Mouse (Mus musculus): ENCODE results near the gene Gm9844. TPM values are rescaled to one million over a fixed set of nuclear protein-coding genes. Genes with fewer than 3 reads are reported as not detected.
A peak's percentile ranks its signal among the peaks of the same experiment; 100 is the strongest.
"Not testable (repeated sequence)": the region's sequence is repeated elsewhere in the genome, so short reads cannot be mapped to it uniquely, and the experiment has no call there.

Gene Gm9844
- total and polyA plus RNA-seq, 2 experiments: not detected

GRCm38 (mm10) chr7:24840331-24840730, 21.7 kb upstream of the Gm9844 start:
- no peak overlapping the region for H3K27ac ChIP-seq (replicated peaks; ENCODE audit: insufficient read depth, low read depth, low read length)
- H3K79me2 ChIP-seq (ENCODE audit: control insufficient read depth, insufficient read depth, low read length): no peaks in the 10 kb centered on the region
- 80% methylated on average over 3 of the region's 3 CpGs for WGBS
- no peak for TF ChIP-seq CTCF (IDR thresholded peaks at IDR 0.05; ENCODE audit: low read depth, low read length)
- no peak for TF ChIP-seq POLR2A (IDR thresholded peaks at IDR 0.05; ENCODE audit: extremely low read depth, insufficient read depth, low read length)
- H3K4me1 ChIP-seq (ENCODE audit: control insufficient read depth, insufficient read depth, low read length): peaks cover 12% of the 10 kb centered on the region; the same call in 1 of the 2 replicates
- H3K9ac ChIP-seq (ENCODE audit: low read depth, low read length): no peak overlapping the region
- H3K27me3 ChIP-seq (ENCODE audit: control insufficient read depth, insufficient read depth, low read length): no peaks in the 10 kb centered on the region
- no peak overlapping the region for H3K4me3 ChIP-seq (ENCODE audit: insufficient read depth, low read depth, low read length)
- no peaks in the 10 kb centered on the region for H3K36me3 ChIP-seq (ENCODE audit: control insufficient read depth, insufficient read depth, low read length)
- DNase-seq (ENCODE audit: extremely low read depth, low read depth, low spot score): no peak

GRCm38 (mm10) chr7:24841009-24841408, 21.0 kb upstream of the Gm9844 start:
- Histone ChIP-seq H3K4me1 (ENCODE audit: control insufficient read depth, insufficient read depth, low read length) (peaks cover 12% of the 10 kb centered on the region; the same call in 1 of the 2 replicates), H3K79me2 (ENCODE audit: control insufficient read depth, insufficient read depth, low read length) (no peaks in the 10 kb centered on the region), H3K9ac (ENCODE audit: low read depth, low read length) (no peak overlapping the region), H3K27me3 (ENCODE audit: control insufficient read depth, insufficient read depth, low read length) (no peaks in the 10 kb centered on the region), H3K27ac (replicated peaks; ENCODE audit: insufficient read depth, low read depth, low read length) (no peak overlapping the region), H3K36me3 (ENCODE audit: control insufficient read depth, insufficient read depth, low read length) (no peaks in the 10 kb centered on the region), H3K4me3 (ENCODE audit: insufficient read depth, low read depth, low read length) (no peak overlapping the region)
- DNase-seq (ENCODE audit: extremely low read depth, low read depth, low spot score): peak; percentile 41
- no peak for TF ChIP-seq CTCF (IDR thresholded peaks at IDR 0.05; ENCODE audit: low read depth, low read length)
- WGBS: 76% methylated on average over 4 of the region's 4 CpGs

GRCm38 (mm10) chr7:24844144-24844543, 17.9 kb upstream of the Gm9844 start:
- no peaks in the 10 kb centered on the region for H3K79me2 ChIP-seq (ENCODE audit: control insufficient read depth, insufficient read depth, low read length)
- no peak overlapping the region for H3K9ac ChIP-seq (ENCODE audit: low read depth, low read length)
- peaks cover 12% of the 10 kb centered on the region; the same call in 1 of the 2 replicates for H3K4me1 ChIP-seq (ENCODE audit: control insufficient read depth, insufficient read depth, low read length)
- no peak overlapping the region for H3K4me3 ChIP-seq (ENCODE audit: insufficient read depth, low read depth, low read length)
- no peak for DNase-seq (ENCODE audit: extremely low read depth, low read depth, low spot score)
- TF ChIP-seq POLR2A (IDR thresholded peaks at IDR 0.05; ENCODE audit: extremely low read depth, insufficient read depth, low read length): no peak
- peak; percentile 53 for TF ChIP-seq CTCF (IDR thresholded peaks at IDR 0.05; ENCODE audit: low read depth, low read length)
- 19% methylated on average over 5 of the region's 5 CpGs for WGBS
- H3K27me3 ChIP-seq (ENCODE audit: control insufficient read depth, insufficient read depth, low read length): no peaks in the 10 kb centered on the region
- peak overlapping the region; percentile 50 for H3K27ac ChIP-seq (replicated peaks; ENCODE audit: insufficient read depth, low read depth, low read length)
- no peaks in the 10 kb centered on the region for H3K36me3 ChIP-seq (ENCODE audit: control insufficient read depth, insufficient read depth, low read length)

DNA sequence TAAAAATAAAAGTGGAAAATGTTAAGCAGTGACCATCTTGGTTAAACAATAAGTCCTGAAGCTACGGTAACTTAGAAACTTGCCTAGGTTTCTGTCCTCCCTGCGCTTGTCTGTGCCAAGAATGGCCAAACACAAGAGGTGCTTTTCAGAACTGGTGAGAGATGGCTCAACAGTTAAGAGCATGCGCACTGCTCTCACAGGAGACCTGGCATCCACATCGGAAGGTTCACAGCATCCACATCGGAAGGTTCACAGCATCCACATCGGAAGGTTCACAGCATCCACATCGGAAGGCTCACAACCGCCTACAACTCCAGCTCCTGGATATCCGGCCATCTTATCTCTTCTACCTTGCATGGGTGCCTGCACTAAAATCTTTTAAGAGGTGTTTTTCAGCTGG, 16.8 kb upstream of the Gm9844 start:
- TF ChIP-seq CTCF (IDR thresholded peaks at IDR 0.05; ENCODE audit: low read depth, low read length) (no peak), POLR2A (IDR thresholded peaks at IDR 0.05; ENCODE audit: extremely low read depth, insufficient read depth, low read length) (no peak)
- 61% methylated on average over 9 of the region's 9 CpGs for WGBS
- no peaks in the 10 kb centered on the region for H3K36me3 ChIP-seq (ENCODE audit: control insufficient read depth, insufficient read depth, low read length)
- H3K79me2 ChIP-seq (ENCODE audit: control insufficient read depth, insufficient read depth, low read length): no peaks in the 10 kb centered on the region
- no peaks in the 10 kb centered on the region for H3K27me3 ChIP-seq (ENCODE audit: control insufficient read depth, insufficient read depth, low read length)
- no peak overlapping the region for H3K9ac ChIP-seq (ENCODE audit: low read depth, low read length)
- DNase-seq (ENCODE audit: extremely low read depth, low read depth, low spot score): peak; percentile 72
- H3K27ac ChIP-seq (replicated peaks; ENCODE audit: insufficient read depth, low read depth, low read length): no peak overlapping the region
- no peak overlapping the region for H3K4me3 ChIP-seq (ENCODE audit: insufficient read depth, low read depth, low read length)
- H3K4me1 ChIP-seq (ENCODE audit: control insufficient read depth, insufficient read depth, low read length): peaks cover 16% of the 10 kb centered on the region

DNA sequence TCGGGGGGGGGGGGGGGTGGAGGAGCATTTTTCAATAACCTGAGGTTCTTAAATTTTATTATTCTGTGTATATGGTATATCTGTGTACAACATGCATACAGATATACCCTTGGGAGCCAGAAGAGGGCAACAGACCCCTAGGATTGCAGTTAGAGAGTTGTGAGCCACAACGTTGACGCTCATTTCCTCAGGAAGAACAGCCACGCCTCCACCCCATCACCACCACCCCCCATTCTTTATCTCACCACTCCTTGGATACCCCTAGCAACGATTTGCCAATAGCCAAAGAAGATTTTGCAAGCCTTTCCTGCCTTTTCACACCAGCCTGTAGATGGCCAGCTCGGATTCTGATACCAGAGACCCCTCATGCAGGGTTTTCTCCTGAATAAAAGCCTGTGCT, 16.3 kb upstream of the Gm9844 start:
- Histone ChIP-seq H3K4me3 (ENCODE audit: insufficient read depth, low read depth, low read length) (no peak overlapping the region), H3K27me3 (ENCODE audit: control insufficient read depth, insufficient read depth, low read length) (no peaks in the 10 kb centered on the region), H3K79me2 (ENCODE audit: control insufficient read depth, insufficient read depth, low read length) (no peaks in the 10 kb centered on the region), H3K36me3 (ENCODE audit: control insufficient read depth, insufficient read depth, low read length) (no peaks in the 10 kb centered on the region), H3K9ac (ENCODE audit: low read depth, low read length) (no peak overlapping the region), H3K27ac (replicated peaks; ENCODE audit: insufficient read depth, low read depth, low read length) (no peak overlapping the region), H3K4me1 (ENCODE audit: control insufficient read depth, insufficient read depth, low read length) (peaks cover 19% of the 10 kb centered on the region)
- TF ChIP-seq CTCF (IDR thresholded peaks at IDR 0.05; ENCODE audit: low read depth, low read length) (no peak), POLR2A (IDR thresholded peaks at IDR 0.05; ENCODE audit: extremely low read depth, insufficient read depth, low read length) (no peak)
- DNase-seq (ENCODE audit: extremely low read depth, low read depth, low spot score): no peak
- 30% methylated on average over 6 of the region's 6 CpGs for WGBS

DNA sequence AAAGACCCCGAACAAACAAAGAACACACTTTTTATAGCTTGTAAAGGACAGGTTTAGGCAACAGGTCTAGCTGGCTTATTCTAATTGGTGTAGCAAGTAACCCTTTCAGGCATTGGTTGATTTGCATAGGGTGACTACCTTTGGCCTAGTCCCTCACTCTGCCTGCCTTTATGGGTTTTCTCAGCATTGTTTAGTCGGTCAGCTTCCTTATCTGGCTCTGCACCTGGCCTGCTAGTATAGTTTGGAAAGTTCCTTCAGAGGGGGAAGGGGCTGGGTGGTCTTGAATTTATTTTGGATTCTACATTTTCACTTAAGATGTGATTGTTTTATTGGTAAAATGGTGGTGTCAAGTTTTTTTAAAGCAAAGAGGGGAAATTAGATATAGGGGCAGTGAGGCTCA, 15.4 kb upstream of the Gm9844 start:
- DNase-seq (ENCODE audit: extremely low read depth, low read depth, low spot score); H3K9ac ChIP-seq (ENCODE audit: low read depth, low read length); H3K36me3 ChIP-seq (ENCODE audit: control insufficient read depth, insufficient read depth, low read length); H3K27me3 ChIP-seq (ENCODE audit: control insufficient read depth, insufficient read depth, low read length); H3K79me2 ChIP-seq (ENCODE audit: control insufficient read depth, insufficient read depth, low read length); H3K27ac ChIP-seq (replicated peaks; ENCODE audit: insufficient read depth, low read depth, low read length); H3K4me3 ChIP-seq (ENCODE audit: insufficient read depth, low read depth, low read length): not testable (repeated sequence)
- peaks cover 20% of the 10 kb centered on the region for H3K4me1 ChIP-seq (ENCODE audit: control insufficient read depth, insufficient read depth, low read length)
- 43% methylated on average over 2 of the region's 2 CpGs for WGBS

Data from liver, adult 2 months (tissue).